In genomic region chr4:88845334-88845733, GRCm38 (mm10) we compare ENCODE assay signal across 1 mouse cellular context.
TF ChIP-seq lines count a peak whose summit lies in the region.

No protein-coding gene starts in this region.

TF ChIP-seq in CH12.LX, 34 proteins besides CTCF, POLR2A, EP300 and RAD21:
- TF ChIP-seq JUN (IDR thresholded peaks at IDR 0.05; ENCODE audit: insufficient read depth, low read depth, low read length): no peak
- TF ChIP-seq ZC3H11A (IDR thresholded peaks at IDR 0.05; ENCODE audit: low read depth, low read length): no peak
- no peak for TF ChIP-seq ZMIZ1 (IDR thresholded peaks at IDR 0.05; ENCODE audit: low read depth, low read length)
- no peak for TF ChIP-seq RCOR1 (conservative IDR thresholded peaks at IDR 0.05; ENCODE audit: low read depth, low read length)
- TF ChIP-seq SMC3 (IDR thresholded peaks at IDR 0.05; ENCODE audit: low read depth, low read length): peak; percentile 12; the same call in 1 of the 2 replicates
- no peak for TF ChIP-seq ETS1 (conservative IDR thresholded peaks at IDR 0.05; ENCODE audit: low read depth, low read length)
- no peak for TF ChIP-seq CHD2 (IDR thresholded peaks at IDR 0.05; ENCODE audit: low read length)
- 0 out of 2 replicates have a peak, but pooled peaks have one; percentile 41 for TF ChIP-seq E2F4 (IDR thresholded peaks at IDR 0.05; ENCODE audit: insufficient replicate concordance, low read depth, low read length)
